Mouse (Mus musculus) colon, adult 2 months (tissue): ENCODE data around the gene Rhoa. TPM values are rescaled to one million over a fixed set of nuclear protein-coding genes. Genes with fewer than 3 reads are reported as not detected.

Experiments
- polyA plus RNA-seq: library from polyadenylated mRNA; depleted of rRNA; stranded (reverse); fragments of >200 nt; gene quantifications from 2 replicates; pipeline ENCODE4 v1.2.3, GENCODE M21; 2012; rRNA removed

Rhoa gene
- 90.9 and 92.1 TPM in 2 replicates for polyA plus RNA-seq

DNA sequence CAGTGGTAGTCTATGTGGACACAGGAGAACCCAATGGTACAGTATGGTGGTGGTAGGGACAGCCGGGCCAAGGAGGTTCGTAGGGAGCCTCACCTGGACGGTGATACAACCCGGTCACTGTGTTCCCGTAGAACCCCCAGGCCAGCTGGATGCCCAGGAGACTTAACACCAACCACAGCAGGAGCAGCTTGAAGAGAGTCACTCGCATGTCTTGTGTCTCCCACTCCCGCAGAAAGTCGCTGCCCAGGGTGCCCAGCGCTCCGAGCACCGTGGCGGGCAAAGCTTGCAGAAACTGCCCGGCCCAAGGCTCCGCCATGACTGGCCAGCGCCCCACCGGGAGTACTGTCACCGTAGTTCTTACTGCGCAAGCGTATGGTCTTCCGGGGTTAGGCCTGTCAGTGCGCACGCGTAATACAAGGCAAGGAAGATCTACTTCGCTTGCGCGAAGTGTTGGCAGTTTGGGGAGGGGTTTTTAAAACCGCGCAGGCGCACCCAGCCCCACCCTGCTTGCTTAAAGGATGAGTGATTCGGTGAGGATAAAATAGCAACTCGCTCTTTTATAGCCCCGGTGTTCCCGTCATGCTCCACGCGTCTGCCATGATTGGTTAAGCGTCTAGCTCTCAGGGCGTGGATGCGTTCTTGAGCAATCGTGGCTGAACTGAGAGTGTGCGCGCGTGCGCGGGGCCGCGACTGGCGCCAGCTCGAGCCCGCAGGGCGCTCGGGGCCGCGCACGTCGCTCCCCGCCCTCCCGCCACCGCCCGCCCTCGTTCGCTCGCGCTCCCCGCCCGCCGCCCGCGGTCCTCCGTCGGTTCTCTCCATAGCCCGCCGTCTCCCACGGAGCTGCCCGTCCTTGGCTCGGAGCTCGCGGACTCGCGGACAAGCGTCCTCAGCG is at the start of gene Rhoa, which contains the start of gene Tcta:
Gene Rhoa (plus strand): TSS at position 501 of the 892 bp plus-strand sequence.
Gene Tcta (minus strand): TSS at position 532 of the 892 bp plus-strand sequence.

GRCm38 (mm10) chr9:108263690-108264190 is 42.2 kb upstream of the Rhoa start, which contains the start of gene Dag1:
Gene Dag1, minus strand, starts transcription at chr9:108263958.

GRCm38 (mm10) chr9:108290016-108290750 is 15.7 kb upstream of the Rhoa start, which contains the start of gene Nicn1:
Gene Nicn1, plus strand, starts transcription at chr9:108290429.

GRCm38 (mm10) chr9:108296453-108297355 is 9.2 kb upstream of the Rhoa start, which contains the start of gene Amt:
Gene Amt, plus strand, starts transcription at chr9:108296853.

GRCm38 (mm10) chr9:108338886-108339781 is 33.2 kb downstream of the Rhoa start, which contains the start of gene Gpx1:
Gene Gpx1, plus strand, starts transcription at chr9:108338903.

GRCm38 (mm10) chr9:108347540-108348289 is 41.8 kb downstream of the Rhoa start, which contains the start of gene Usp4:
Gene Usp4, plus strand, starts transcription at chr9:108347853.

Other genes starting within 250 kb of the Rhoa start
- gene Mst1, start 225.7 kb upstream of the Rhoa start, polyA plus RNA-seq: 0.31 and 0.59 TPM in 2 replicates
- gene Rnf123, start 222.8 kb upstream of the Rhoa start, polyA plus RNA-seq: 79.7 and 82.5 TPM in 2 replicates
- 125 and 159 TPM in 2 replicates for gene Apeh, start 211.5 kb upstream of the Rhoa start, polyA plus RNA-seq
- 3.3 and 3.5 TPM in 2 replicates for gene Bsn, start 115.7 kb upstream of the Rhoa start, polyA plus RNA-seq
- gene Dag1, start 42.2 kb upstream of the Rhoa start, polyA plus RNA-seq: 69.1 and 74.7 TPM in 2 replicates
- 10.7 and 12.1 TPM in 2 replicates for gene Nicn1, start 15.7 kb upstream of the Rhoa start, polyA plus RNA-seq
- 8.7 and 10.3 TPM in 2 replicates for gene Amt, start 9.3 kb upstream of the Rhoa start, polyA plus RNA-seq
- gene Tcta, start within 50 bp of the Rhoa start, polyA plus RNA-seq: 44.9 and 50.3 TPM in 2 replicates
- gene Gpx1, start 32.8 kb downstream of the Rhoa start, polyA plus RNA-seq: 1,237 and 1,448 TPM in 2 replicates
- 57.9 and 63.9 TPM in 2 replicates for gene Usp4, start 41.7 kb downstream of the Rhoa start, polyA plus RNA-seq
- gene 1700102P08Rik, start 86.7 kb downstream of the Rhoa start, polyA plus RNA-seq: 1.2 TPM in 1 of 2 replicates, not detected in the other
- gene Ccdc36, start 122.4 kb downstream of the Rhoa start, polyA plus RNA-seq: not detected in 2 replicates
- not detected in 2 replicates for gene BC048562, start 130.4 kb downstream of the Rhoa start, polyA plus RNA-seq
- gene Ccdc71, start 154.4 kb downstream of the Rhoa start, polyA plus RNA-seq: 25.7 and 26.6 TPM in 2 replicates
- gene Klhdc8b, start 155.5 kb downstream of the Rhoa start, polyA plus RNA-seq: 42.4 and 45.5 TPM in 2 replicates
- gene Lamb2, start 173.6 kb downstream of the Rhoa start, polyA plus RNA-seq: 70.8 and 77.4 TPM in 2 replicates
- 128 and 131 TPM in 2 replicates for gene Usp19, start 184.5 kb downstream of the Rhoa start, polyA plus RNA-seq
- gene Qars, start 201.6 kb downstream of the Rhoa start, polyA plus RNA-seq: 237 and 356 TPM in 2 replicates
- 80.5 and 83.8 TPM in 2 replicates for gene Qrich1, start 210.7 kb downstream of the Rhoa start, polyA plus RNA-seq